Mouse (Mus musculus) subcutaneous adipose tissue, adult 2 months (tissue): Measurements from ENCODE around the gene Crisp2. TPM values are rescaled to one million over a fixed set of nuclear protein-coding genes. Genes with fewer than 3 reads are reported as not detected.

ENCODE experiments used
- polyA plus RNA-seq: library from polyadenylated mRNA; depleted of rRNA; stranded (reverse); fragments of >200 nt; gene quantifications from 2 replicates; pipeline ENCODE4 v1.2.3, GENCODE M21; 2012; ENCODE audit warnings: low replicate concordance; rRNA removed

Crisp2 gene
- polyA plus RNA-seq: 1.3 TPM in 1 of 2 replicates, not detected in the other

GRCm38 (mm10) chr17:40806953-40807572, at the start of gene Crisp2:
Crisp2 (minus strand) TSS chr17:40807003.

DNA sequence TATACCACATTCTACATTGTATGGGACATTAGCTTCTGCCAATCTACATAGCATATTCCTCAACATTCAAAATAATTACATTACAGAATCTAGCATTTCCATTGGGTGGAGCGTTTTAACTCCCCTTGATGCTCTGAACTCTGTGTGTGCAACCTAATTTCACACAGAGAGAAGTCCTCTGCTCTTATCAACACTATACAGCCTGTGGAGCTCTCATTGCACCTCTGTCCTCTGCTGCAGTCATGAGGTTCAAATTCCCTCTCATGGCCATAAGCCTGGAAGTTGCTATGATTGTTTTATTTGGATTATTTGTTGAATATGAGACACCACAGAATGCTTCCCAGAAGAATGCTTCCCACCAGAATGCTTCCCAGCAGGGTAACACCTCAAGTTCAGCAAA, 4.1 kb upstream of the Crisp2 start, which contains the start of gene Rhag:
Gene Rhag (plus strand): TSS at position 193 of the 400 bp plus-strand sequence.

GRCm38 (mm10) chr17:40726820-40727219, 80.0 kb downstream of the Crisp2 start, which contains the start of gene Esp1:
Esp1 (plus strand) TSS chr17:40727120.

Other genes starting within 250 kb of the Crisp2 start
- gene Esp6, start 245.5 kb downstream of the Crisp2 start, polyA plus RNA-seq: not detected in 2 replicates
- gene Esp4, start 208.4 kb downstream of the Crisp2 start, polyA plus RNA-seq: not detected in 2 replicates
- not detected in 2 replicates for gene Esp3, start 174.9 kb downstream of the Crisp2 start, polyA plus RNA-seq
- gene Esp1, start 79.9 kb downstream of the Crisp2 start, polyA plus RNA-seq: not detected in 2 replicates
- not detected in 2 replicates for gene Rhag, start 4.1 kb upstream of the Crisp2 start, polyA plus RNA-seq
- gene 9130008F23Rik, start 73.6 kb upstream of the Crisp2 start, polyA plus RNA-seq: 2.4 and 5.2 TPM in 2 replicates
- gene Glyatl3, start 107.3 kb upstream of the Crisp2 start, polyA plus RNA-seq: not detected in 2 replicates
- gene Mut, start 127.7 kb upstream of the Crisp2 start, polyA plus RNA-seq: 25.2 and 44.6 TPM in 2 replicates
- gene Cenpq, start 128.0 kb upstream of the Crisp2 start, polyA plus RNA-seq: 0.69 and 0.84 TPM in 2 replicates